In genomic region chr13:100650550-100651438, GRCm38 (mm10) we compare ENCODE assay signal across 8 mouse cellular contexts. TPM values are rescaled to one million over a fixed set of nuclear protein-coding genes. Genes with fewer than 3 reads are reported as not detected.
DNase-seq lines count a peak whose midpoint lies in the region; ATAC-seq lines count a peak whose summit lies in the region.

TSS of gene Ak6 (plus strand) at chr13:100650979.
TSS of gene Rad17 (minus strand) at chr13:100651051.

- peak within 1 kb of the TSS; percentile 98 for H3K27ac ChIP-seq in hindbrain, embryonic 12.5 days

- H3K4me1 ChIP-seq in hindbrain, embryonic 12.5 days: peaks cover 8% of the 10 kb centered on the region

- H3K27me3 ChIP-seq in hindbrain, embryonic 12.5 days: no peaks in the 10 kb centered on the region

- H3K9me3 ChIP-seq in hindbrain, embryonic 12.5 days (replicated peaks): no peaks in the 10 kb centered on the region

- peak within 1 kb of the TSS; percentile 92 for H3K4me3 ChIP-seq in hindbrain, embryonic 12.5 days

- ATAC-seq in hindbrain, embryonic 12.5 days (ENCODE audit: low FRiP score): peak; percentile 97

- peaks cover 11% of the 10 kb centered on the region for H3K36me3 ChIP-seq in hindbrain, embryonic 12.5 days

- DNase-seq in NIH3T3 (ENCODE audit: low read depth): peak; percentile 94
- DNase-seq in cerebellum, postnatal 10 days: peak; percentile 96 to 98
- DNase-seq in frontal cortex, postnatal 10 days (ENCODE audit: low spot score in 2 of 2): peak; percentile 89 to 94
- peak; percentile 98 for DNase-seq in layer of hippocampus, postnatal 25 days (ENCODE audit: extremely low spot score in 1 of 2, low spot score in 1 of 2)
- DNase-seq in lung, postnatal 25 days (ENCODE audit: low spot score): peak; percentile 94
- DNase-seq in retina, embryonic 14.5 days (ENCODE audit: low spot score): peak; percentile 92
- peak; percentile 98 for DNase-seq in thymus, postnatal 4 days

- WGBS in hindbrain, embryonic 12.5 days: under 1% methylated on average over 71 of the region's 73 CpGs

- peak within 1 kb of the TSS; percentile 92 for H3K4me2 ChIP-seq in hindbrain, embryonic 12.5 days (replicated peaks)

- peak within 1 kb of the TSS; percentile 93 for H3K9ac ChIP-seq in hindbrain, embryonic 12.5 days

RNA-seq across cellular contexts. Expression of gene Ak6, which starts in this region (rescaled TPM):
- polyA plus RNA-seq in hindbrain, embryonic 12.5 days (2016; fragmentation: Nextera tagmentation; extraction: Ambion mirVana): 257 and 279 TPM in 2 replicates
- 10 to 100 TPM; 93.3 to 93.7 TPM for total RNA-seq in layer of hippocampus, postnatal 25 days (2021)

RNA-seq across cellular contexts. Expression of gene Rad17, which starts in this region (rescaled TPM):
- polyA plus RNA-seq in hindbrain, embryonic 12.5 days (2016; fragmentation: Nextera tagmentation; extraction: Ambion mirVana): 24.0 and 25.1 TPM in 2 replicates
- total RNA-seq in layer of hippocampus, postnatal 25 days (2021): 10 to 100 TPM; 13.2 to 14.0 TPM

Comparison
In these comparisons a context has a peak if more than half of its experiments do, and no peak if none do; other contexts are left out.
1. Peak in every context shown above with its lines: DNase-seq, ATAC-seq, H3K4me3 ChIP-seq and H3K27ac ChIP-seq.